ENCODE assay signal across 15 mouse cellular contexts in genomic region chr15:85716591-85716990, GRCm38 (mm10). TPM values are rescaled to one million over a fixed set of nuclear protein-coding genes. Genes with fewer than 3 reads are reported as not detected.
DNase-seq lines count a peak whose midpoint lies in the region; ATAC-seq and TF ChIP-seq lines count a peak whose summit lies in the region.
"Had no signal": no experiment of that assay in that cellular context is flagged by ENCODE, and none has a peak within 500 bp of the region (broad histone marks: within the 10 kb centered on the region; RNA-seq: fewer than 3 reads in every experiment).

No protein-coding gene starts in this region.

- H3K9me3 ChIP-seq in kidney, embryonic 16.5 days (ENCODE audit: low read length): no peaks in the 10 kb centered on the region
- no peaks in the 10 kb centered on the region for H3K9me3 ChIP-seq in MEL (replicated peaks; ENCODE audit: insufficient read depth, low read length)
- H3K9me3 ChIP-seq: forebrain, embryonic 10.5 days; forebrain, embryonic 13.5 days; heart, embryonic 10.5 days; hindbrain, embryonic 15.5 days had no signal

- H3K79me2 ChIP-seq in heart, adult 2 months (replicated peaks; ENCODE audit: control insufficient read depth, insufficient read depth, low read length): no peaks in the 10 kb centered on the region
- H3K79me2 ChIP-seq in C2C12 (ENCODE audit: control insufficient read depth, insufficient read depth): no peaks in the 10 kb centered on the region
- no peaks in the 10 kb centered on the region for H3K79me2 ChIP-seq in MEL (ENCODE audit: control insufficient read depth, insufficient read depth, low read length, poor library complexity)

- no peak overlapping the region for H3K4me3 ChIP-seq in heart, adult 2 months
- no peak overlapping the region for H3K4me3 ChIP-seq in kidney, embryonic 16.5 days (ENCODE audit: low read length)
- H3K4me3 ChIP-seq in C2C12 (ENCODE audit: insufficient read depth, poor library complexity, severe bottlenecking) (no peak overlapping the region), MEL (ENCODE audit: control insufficient read depth in 1 of 2, insufficient read depth in 1 of 2, low read depth in 2 of 2, low read length in 2 of 2) (no peak overlapping the region)
- H3K4me3 ChIP-seq: forebrain, embryonic 10.5 days; forebrain, embryonic 13.5 days; gastrocnemius, adult 2 months; heart, embryonic 10.5 days; hindbrain, embryonic 10.5 days; hindbrain, embryonic 15.5 days had no signal

- H3K36me3 ChIP-seq in heart, adult 2 months (ENCODE audit: control insufficient read depth, insufficient read depth, low read length): no peaks in the 10 kb centered on the region
- H3K36me3 ChIP-seq in kidney, embryonic 16.5 days (ENCODE audit: insufficient read depth, low read length): no peaks in the 10 kb centered on the region
- no peaks in the 10 kb centered on the region for H3K36me3 ChIP-seq in C2C12 (ENCODE audit: control insufficient read depth, insufficient read depth)
- H3K36me3 ChIP-seq in MEL (ENCODE audit: control insufficient read depth in 1 of 2, insufficient read depth in 2 of 2, low read length in 2 of 2): peaks cover 0 to 6% of the 10 kb centered on the region in 2 experiments; a peak in 2 of 4 replicates
- H3K36me3 ChIP-seq: forebrain, embryonic 10.5 days; heart, embryonic 10.5 days; hindbrain, embryonic 10.5 days; hindbrain, embryonic 15.5 days had no signal

- peak; percentile 40; the same call in 1 of the 2 replicates for ATAC-seq in kidney, embryonic 16.5 days (ENCODE audit: low FRiP score, low TSS enrichment)

- no peak for DNase-seq in heart, adult 2 months
- no peak for DNase-seq in heart, postnatal 36 days
- DNase-seq in kidney, postnatal 4 days: no peak
- no peak for DNase-seq in MEL (ENCODE audit: low read depth, low spot score)
- DNase-seq in thymus, postnatal 10 days (ENCODE audit: low spot score in 2 of 2): no peak

- no peak overlapping the region for H3ac ChIP-seq in C2C12 (ENCODE audit: control insufficient read depth, insufficient read length, low read depth)

- H3K4me2 ChIP-seq in kidney, embryonic 16.5 days (replicated peaks; ENCODE audit: low read depth, low read length): no peak overlapping the region
- H3K4me2 ChIP-seq: forebrain, embryonic 13.5 days; hindbrain, embryonic 15.5 days had no signal

- no peak for TF ChIP-seq RAD21 in MEL (IDR thresholded peaks at IDR 0.05; ENCODE audit: low read depth, low read length)

- no peaks in the 10 kb centered on the region for H3K27me3 ChIP-seq in heart, adult 2 months (ENCODE audit: control insufficient read depth, insufficient read depth, low read length)
- H3K27me3 ChIP-seq in kidney, embryonic 16.5 days (ENCODE audit: insufficient read depth, low read length): no peaks in the 10 kb centered on the region
- peaks cover 49% of the 10 kb centered on the region for H3K27me3 ChIP-seq in C2C12 (ENCODE audit: control insufficient read depth, insufficient read depth, insufficient read length)
- no peaks in the 10 kb centered on the region for H3K27me3 ChIP-seq in MEL (ENCODE audit: control insufficient read depth in 1 of 2, insufficient read depth in 2 of 2, low read length in 2 of 2)
- H3K27me3 ChIP-seq: hindbrain, embryonic 15.5 days; Patski had no signal

- H3K4me1 ChIP-seq in heart, adult 2 months (ENCODE audit: control insufficient read depth, insufficient read depth, low read length): no peaks in the 10 kb centered on the region
- no peaks in the 10 kb centered on the region for H3K4me1 ChIP-seq in kidney, embryonic 16.5 days (ENCODE audit: insufficient read depth, low read length)
- H3K4me1 ChIP-seq in MEL (ENCODE audit: control insufficient read depth in 1 of 2, insufficient read depth in 2 of 2, low read length in 2 of 2): peaks cover 3 to 13% of the 10 kb centered on the region in 2 experiments; a peak in 3 of 4 replicates
- H3K4me1 ChIP-seq: forebrain, embryonic 10.5 days; forebrain, embryonic 13.5 days; hindbrain, embryonic 10.5 days; hindbrain, embryonic 15.5 days had no signal

- TF ChIP-seq POLR2A in heart, adult 2 months (IDR thresholded peaks at IDR 0.05; ENCODE audit: insufficient read depth, low read depth, low read length): no peak
- TF ChIP-seq POLR2A in MEL (IDR thresholded peaks at IDR 0.05; ENCODE audit: control insufficient read depth in 1 of 2, insufficient read depth in 1 of 2, low read depth in 1 of 2, low read length in 2 of 2, poor library complexity in 1 of 2): no peak

- H3K79me3 ChIP-seq in C2C12 (ENCODE audit: low read depth): no peaks in the 10 kb centered on the region

- TF ChIP-seq EP300 in heart, adult 2 months (IDR thresholded peaks at IDR 0.05; ENCODE audit: insufficient read depth, low read depth, low read length): no peak
- no peak for TF ChIP-seq EP300 in MEL (IDR thresholded peaks at IDR 0.05; ENCODE audit: low read depth in 1 of 2, low read length in 2 of 2)

- peak overlapping the region; percentile 38 for H3K27ac ChIP-seq in heart, adult 2 months
- no peak overlapping the region for H3K27ac ChIP-seq in kidney, embryonic 16.5 days (ENCODE audit: low read length)
- no peak overlapping the region for H3K27ac ChIP-seq in MEL (ENCODE audit: control insufficient read depth, low read depth, low read length)
- H3K27ac ChIP-seq: forebrain, embryonic 10.5 days; forebrain, embryonic 13.5 days; gastrocnemius, adult 2 months; heart, embryonic 10.5 days; hindbrain, embryonic 10.5 days; hindbrain, embryonic 15.5 days had no signal

- TF ChIP-seq CTCF in heart, adult 2 months (IDR thresholded peaks at IDR 0.05): no peak
- TF ChIP-seq CTCF in C2C12 (IDR thresholded peaks at IDR 0.05; ENCODE audit: control insufficient read depth, insufficient read depth, insufficient read length) (no peak), MEL (IDR thresholded peaks at IDR 0.05 in 2 of 3, conservative IDR thresholded peaks at IDR 0.05 in 1 of 3; ENCODE audit: control insufficient read depth in 1 of 3, insufficient read depth in 1 of 3, low read depth in 2 of 3, low read length in 3 of 3, poor library complexity in 1 of 3, severe bottlenecking in 1 of 3) (no peak)

- intact Hi-C loops in heart, adult 2 months (cut with DNase I): loop anchor here (1.0 to 5.0 kb wide), 3 partner anchors 96 to 321 kb away; partner anchors contain the start of gene Cdpf1
- intact Hi-C loops in heart, postnatal 36 days (cut with DNase I): loop anchor here (1.0 to 10.0 kb wide), 5 partner anchors 125 to 408 kb away; partner anchors contain the start of gene Atxn10

- H3K9ac ChIP-seq in heart, adult 2 months (ENCODE audit: low read depth, low read length): no peak overlapping the region
- H3K9ac ChIP-seq in kidney, embryonic 16.5 days (replicated peaks; ENCODE audit: low read length): no peak overlapping the region
- no peak overlapping the region for H3K9ac ChIP-seq in MEL (ENCODE audit: control insufficient read depth, low read depth, low read length, poor library complexity, severe bottlenecking)
- H3K9ac ChIP-seq: forebrain, embryonic 13.5 days; forebrain, postnatal 0 days; hindbrain, embryonic 15.5 days had no signal

- 72% methylated on average over 5 of the region's 5 CpGs for WGBS in heart, adult 2 months
- WGBS in kidney, embryonic 16.5 days: 73% methylated on average over 5 of the region's 5 CpGs

TF ChIP-seq in C2C12, 6 proteins besides CTCF, POLR2A, EP300 and RAD21:
- TF ChIP-seq MYOG (IDR thresholded peaks at IDR 0.05; ENCODE audit: control insufficient read depth, extremely low read depth, insufficient read length) (no peak), MAX (IDR thresholded peaks at IDR 0.05) (no peak), USF1 (IDR thresholded peaks at IDR 0.05; ENCODE audit: low read depth) (peak; percentile 49)

TF ChIP-seq in MEL, 35 proteins besides CTCF, POLR2A, EP300 and RAD21:
- TF ChIP-seq CHD1 (IDR thresholded peaks at IDR 0.05; ENCODE audit: low read depth, low read length): no peak
- TF ChIP-seq USF1 (IDR thresholded peaks at IDR 0.05; ENCODE audit: low read depth, low read length): peak; percentile 54; the same call in 1 of the 2 replicates

RNA-seq across cellular contexts. Expression of gene Ppara, which starts 18.2 kb away (rescaled TPM):
- total RNA-seq in heart, adult 2 months (2021): 10 to 100 TPM; 53.1 to 60.7 TPM
- polyA plus RNA-seq in heart, adult 2 months (2012; rRNA removed): 12.9 and 25.4 TPM in 2 replicates
- 10 to 100 TPM; 39.3 to 53.4 TPM for total RNA-seq in heart, postnatal 36 days (2021)
- polyA plus RNA-seq in kidney, embryonic 16.5 days (2015; fragmentation: Nextera tagmentation; extraction: Ambion mirVana): 5.1 and 5.9 TPM in 2 replicates
- polyA plus RNA-seq in C2C12 (2012; fragmentation: generic; extraction: Trizol) (0.08 TPM), MEL (2012; ENCODE audit: insufficient read depth in 1 of 2, insufficient read length in 2 of 2, low read depth in 1 of 2, low replicate concordance in 2 of 2, missing spikeins in 1 of 2) (under 1 TPM in 1 of 2 experiments, not detected in 1; 0.78 TPM)
- total RNA-seq in MEL (2012; rRNA removed): 0.27 and 0.29 TPM in 2 replicates
